Comparison of ENCODE assay signal across 17 mouse cellular contexts in the genomic region with DNA sequence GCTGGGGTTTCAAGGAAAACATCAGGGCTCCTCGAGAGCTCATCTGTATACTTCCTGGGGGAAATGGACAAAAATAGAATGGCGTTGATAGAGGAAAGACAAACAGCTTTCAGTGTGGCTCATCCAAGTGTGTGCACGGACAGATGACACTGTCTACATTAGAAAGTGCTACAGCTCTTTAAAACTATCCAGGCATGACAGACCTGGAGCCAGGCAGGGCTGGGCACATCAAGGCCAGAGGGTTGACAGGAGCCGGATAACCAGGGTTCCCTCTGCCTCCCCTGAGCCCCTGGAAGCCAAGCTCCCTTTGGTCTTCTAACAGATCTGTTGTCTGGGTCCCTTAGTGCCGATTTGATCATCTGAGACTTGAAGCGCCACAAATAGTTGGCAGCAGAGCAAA. TPM values are rescaled to one million over a fixed set of nuclear protein-coding genes. Genes with fewer than 3 reads are reported as not detected.
"Had no signal": no experiment of that assay in that cellular context is flagged by ENCODE, and none has a peak within 500 bp of the region (broad histone marks: within the 10 kb centered on the region; RNA-seq: fewer than 3 reads in every experiment).

No protein-coding gene starts in this region.

- H3K4me3 ChIP-seq: neural tube, embryonic 15.5 days; stomach, embryonic 15.5 days had no signal

- H3K27ac ChIP-seq: neural tube, embryonic 15.5 days; stomach, embryonic 15.5 days; stomach, postnatal 0 days had no signal

- H3K36me3 ChIP-seq: neural tube, embryonic 15.5 days; stomach, embryonic 15.5 days had no signal

- H3K9ac ChIP-seq: neural tube, embryonic 15.5 days; stomach, embryonic 15.5 days had no signal

- H3K27me3 ChIP-seq: neural tube, embryonic 15.5 days; stomach, embryonic 15.5 days had no signal

- H3K9me3 ChIP-seq: neural tube, embryonic 15.5 days; stomach, embryonic 15.5 days had no signal

- DNase-seq: retina, postnatal 1 day; right cerebral cortex, adult 18-20 months; right cerebral cortex, postnatal 14 days; right cerebral cortex, postnatal 25 days; right cerebral cortex, postnatal 4 days; spleen, adult 18-20 months; thymus, adult 18-20 months; thymus, adult 2 months; thymus, postnatal 14 days; thymus, postnatal 25 days; thymus, postnatal 36 days; thymus, postnatal 4 days had no signal

- H3K4me2 ChIP-seq: neural tube, embryonic 15.5 days; stomach, embryonic 15.5 days had no signal

- H3K4me1 ChIP-seq: neural tube, embryonic 15.5 days; stomach, embryonic 15.5 days had no signal

RNA-seq across cellular contexts. Expression of a gene that starts 22.6 kb away (rescaled TPM):
- total RNA-seq: neutrophil, adult 5-6 weeks had no signal
- polyA plus RNA-seq: spleen, adult 2 months had no signal
